Mouse (Mus musculus) testis, adult 2 months (tissue): Measurements from ENCODE around the gene As3mt.

Experiments
- CTCF ChIP-seq: fragments of 200-500 bp; IDR thresholded peaks from 2 replicates; pipeline ENCODE4 v1.5.1; 2012; ENCODE audit warnings: low read depth, mild to moderate bottlenecking, inconsistent platforms, low read length, moderate library complexity; ENCODE audit not compliant: control insufficient read depth, insufficient read depth, insufficient replicate concordance
- POLR2A ChIP-seq: fragments of 200-500 bp; IDR thresholded peaks from 2 replicates; pipeline ENCODE4 v1.6.1; 2012; ENCODE audit warnings: low read depth, mild to moderate bottlenecking, inconsistent platforms, low read length, moderate library complexity; ENCODE audit not compliant: control insufficient read depth

DNA sequence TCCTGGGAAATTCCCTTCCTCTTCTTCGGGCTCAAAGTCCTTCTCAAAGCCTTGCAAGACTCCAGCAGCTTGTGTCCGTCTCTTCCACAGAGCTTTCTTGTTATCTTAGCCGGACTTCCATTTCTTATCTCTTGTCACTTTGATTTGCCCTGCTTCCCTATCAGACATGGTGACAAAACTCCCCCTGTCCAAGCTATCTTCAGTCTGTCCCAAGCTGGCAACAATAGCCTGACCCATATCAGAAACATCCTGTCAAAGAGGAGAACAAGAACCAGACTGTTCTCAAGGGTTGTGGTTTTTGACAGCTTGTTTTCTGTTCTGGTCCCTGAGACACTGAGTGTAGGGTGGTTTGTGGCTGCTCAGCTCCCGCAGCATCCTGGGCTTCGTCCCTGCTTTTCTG lies 28.0 kb downstream of the As3mt start:
- no peak for TF ChIP-seq CTCF
- TF ChIP-seq POLR2A, result no peak
